Mouse (Mus musculus) layer of hippocampus, postnatal 10 days (tissue): Measurements from ENCODE around the gene Map2k6. TPM values are rescaled to one million over a fixed set of nuclear protein-coding genes. Genes with fewer than 3 reads are reported as not detected.

Source experiments
- DNase-seq, 2 experiments: peaks; one replicate each; pipeline ENCODE4 v3.0.0; 2021; ENCODE audit warnings: low spot score in 2 of 2
- total RNA-seq, 2 experiments: library from RNA; stranded (reverse); gene quantifications; 2 replicates each; pipeline ENCODE4 v1.2.3; 2021

The Map2k6 gene
- total RNA-seq, 2 experiments from 2014 or later, result 28.8 to 31.1 TPM

GRCm38 (mm10) chr11:110450091-110450757 is 51.3 kb downstream of the Map2k6 start:
- DNase-seq, result no peak

- no peak for DNase-seq
Observed at GRCm38 (mm10) chr11:110450758-110451121, 51.8 kb downstream of the Map2k6 start.

- no peak for DNase-seq
Observed at GRCm38 (mm10) chr11:110451590-110451989, 52.7 kb downstream of the Map2k6 start.

- DNase-seq, result no peak
Observed at GRCm38 (mm10) chr11:110453445-110454154, 54.7 kb downstream of the Map2k6 start.

- DNase-seq, result no peak
Observed at GRCm38 (mm10) chr11:110457441-110457912, 58.6 kb downstream of the Map2k6 start.

- DNase-seq, result no peak
Observed at GRCm38 (mm10) chr11:110460480-110460879, 61.6 kb downstream of the Map2k6 start.

GRCm38 (mm10) chr11:110461560-110462331 is 62.8 kb downstream of the Map2k6 start:
- DNase-seq, result no peak

GRCm38 (mm10) chr11:110462975-110463578 is 64.2 kb downstream of the Map2k6 start:
- DNase-seq, result no peak

- peak in 1 of 2 experiments; percentile 31 for DNase-seq
Observed at GRCm38 (mm10) chr11:110463801-110464200, 64.9 kb downstream of the Map2k6 start.

- no peak for DNase-seq
Observed at GRCm38 (mm10) chr11:110469054-110469453, 70.1 kb downstream of the Map2k6 start.

GRCm38 (mm10) chr11:110470561-110471273 is 71.8 kb downstream of the Map2k6 start:
- no peak for DNase-seq

GRCm38 (mm10) chr11:110471362-110471761 is 72.4 kb downstream of the Map2k6 start:
- no peak for DNase-seq

GRCm38 (mm10) chr11:110472078-110472477 is 73.2 kb downstream of the Map2k6 start:
- no peak for DNase-seq

GRCm38 (mm10) chr11:110473495-110473894 is 74.6 kb downstream of the Map2k6 start:
- no peak for DNase-seq

GRCm38 (mm10) chr11:110476361-110477151 is 77.6 kb downstream of the Map2k6 start:
- DNase-seq, result no peak

GRCm38 (mm10) chr11:110477961-110478869 is 79.3 kb downstream of the Map2k6 start:
- DNase-seq, result peak; percentile 35 to 49

- DNase-seq, result peak; percentile 43 to 51
Observed at GRCm38 (mm10) chr11:110478978-110479384, 80.1 kb downstream of the Map2k6 start.

GRCm38 (mm10) chr11:110481406-110481805 is 82.5 kb downstream of the Map2k6 start:
- no peak for DNase-seq

- no peak for DNase-seq
Observed at GRCm38 (mm10) chr11:110482176-110482575, 83.3 kb downstream of the Map2k6 start.
